Mouse (Mus musculus) brain, embryonic 18.5 days (tissue): ENCODE measurements at regions not wholly inside any gene's neighbourhood (a gene's known extent, or its start where the extent isn't known, plus 50 kb on each side); places are given as distances from the start of the nearest gene placed in this dataset.

Experiments used
- DNase-seq: peaks from one replicate; pipeline ENCODE4 v3.0.0-alpha.2; 2012; ENCODE audit warnings: low read depth, low spot score

DNA sequence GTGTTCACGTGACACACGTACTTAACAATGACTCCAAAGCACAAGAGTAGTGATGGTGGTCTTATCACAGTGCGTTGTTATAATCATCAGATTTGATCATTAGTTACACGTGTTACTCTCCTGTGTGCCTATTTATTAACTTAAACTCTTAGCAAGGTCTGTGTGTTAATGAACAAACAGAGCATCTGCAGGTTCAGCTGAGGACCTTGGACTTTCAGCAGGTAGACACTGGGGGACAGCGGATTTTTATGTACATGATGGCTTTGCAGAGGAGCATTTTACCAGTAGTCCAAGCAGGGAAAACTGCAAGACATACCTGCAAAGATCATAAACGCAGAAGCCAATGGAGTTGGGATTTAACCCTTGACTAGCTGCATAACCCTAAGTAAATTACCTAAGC is 211.7 kb upstream of the Ntm start:
- no peak for DNase-seq

DNA sequence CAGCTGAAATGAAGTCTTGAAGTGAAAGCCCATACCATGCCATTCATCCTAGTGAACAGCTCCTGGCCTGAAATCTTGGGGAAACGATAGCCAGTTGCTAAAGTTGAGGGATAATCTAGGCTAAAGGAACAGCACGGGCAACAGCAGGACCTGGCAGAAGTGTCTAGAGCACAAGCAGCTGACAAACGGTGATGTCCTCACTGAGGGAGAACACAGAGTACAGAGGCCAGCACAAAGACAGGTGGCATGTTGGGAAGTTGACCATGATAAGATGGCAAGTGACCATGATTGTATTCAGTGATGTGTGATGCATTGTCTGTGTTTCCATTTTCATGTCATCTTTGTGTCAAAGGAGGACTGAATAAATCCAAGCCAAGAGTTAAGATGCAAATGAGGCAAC is 212.4 kb upstream of the Ntm start:
- DNase-seq: no peak

- no peak for DNase-seq
Measured at GRCm38 (mm10) chr9:30183409-30183808, 220.5 kb upstream of the Ntm start.

DNA sequence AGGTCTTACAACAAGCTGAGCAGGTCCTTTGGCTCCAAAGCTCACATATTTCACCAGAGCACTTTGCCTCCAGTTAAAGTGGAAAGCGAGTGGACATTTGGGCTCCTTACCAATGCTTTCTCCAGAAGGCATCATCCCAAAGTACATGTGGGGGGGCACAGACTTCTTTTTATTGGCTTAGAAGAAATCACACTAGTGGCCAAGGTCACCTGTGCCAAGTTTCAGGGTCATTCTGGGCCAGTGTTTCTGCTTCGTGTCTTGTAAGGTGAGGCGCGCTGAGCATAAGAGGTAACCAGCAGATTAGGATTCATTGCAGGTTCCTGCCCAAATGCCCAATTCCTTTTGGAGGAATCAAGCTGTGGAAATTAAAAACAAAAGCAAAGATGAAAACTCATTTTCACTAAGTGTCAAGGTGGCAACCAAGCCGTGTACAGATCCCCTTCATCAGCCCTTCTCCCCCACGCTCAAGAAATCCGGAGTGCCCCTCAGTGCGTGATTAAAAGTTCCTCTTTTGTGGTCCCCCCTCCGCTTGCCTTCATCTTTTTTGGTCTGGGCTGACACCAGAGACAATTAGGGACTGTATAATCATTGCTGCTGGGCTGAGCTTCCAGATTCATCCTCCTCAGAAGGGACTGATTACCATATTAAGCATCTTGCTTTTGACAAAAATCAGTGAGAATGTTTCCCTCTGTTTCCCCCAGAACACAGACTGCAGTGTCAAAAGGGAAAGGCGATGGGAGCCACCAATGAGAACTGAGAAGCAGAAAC is 222.2 kb upstream of the Ntm start:
- no peak for DNase-seq

GRCm38 (mm10) chr9:30186261-30186660 is 223.3 kb upstream of the Ntm start:
- no peak for DNase-seq

DNA sequence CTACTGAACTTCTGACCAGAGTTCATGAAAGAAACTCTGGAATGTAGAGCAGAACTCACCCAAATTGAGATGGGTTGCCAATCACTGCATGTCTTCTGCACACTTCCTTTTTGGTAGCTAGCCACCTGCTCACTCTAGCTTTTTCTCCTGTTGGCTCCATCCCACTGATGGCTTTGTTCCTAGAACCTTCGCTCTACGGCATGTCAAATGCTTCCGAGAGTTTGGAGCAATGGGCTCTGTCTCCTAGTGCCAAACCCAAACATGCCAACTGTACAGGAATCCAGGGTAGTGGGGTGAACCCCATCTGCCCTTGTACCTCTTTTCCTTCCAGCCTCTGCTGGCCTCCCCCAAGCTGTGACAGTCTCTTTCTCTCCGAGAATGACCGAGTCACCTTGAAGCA is 227.1 kb upstream of the Ntm start:
- DNase-seq: no peak

DNA sequence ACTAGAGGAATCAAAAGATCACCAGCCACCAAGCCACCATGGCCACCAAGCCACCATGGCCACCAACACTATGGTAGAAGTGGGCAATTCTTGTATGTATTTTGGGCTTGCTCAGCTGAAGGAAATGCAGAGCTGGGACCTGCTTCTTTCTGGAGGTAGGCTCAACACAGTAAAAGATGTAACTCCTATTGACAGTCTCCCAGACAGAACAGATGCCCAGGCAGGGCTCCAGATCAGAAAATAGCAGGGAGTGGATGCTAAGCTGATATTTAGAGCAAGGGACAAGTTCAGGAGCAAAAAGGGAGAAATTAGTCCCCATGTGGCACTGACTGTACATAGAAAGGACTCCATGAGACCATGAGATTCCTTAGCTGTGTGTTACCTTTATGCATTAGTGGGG is 228.2 kb upstream of the Ntm start:
- DNase-seq: no peak

DNA sequence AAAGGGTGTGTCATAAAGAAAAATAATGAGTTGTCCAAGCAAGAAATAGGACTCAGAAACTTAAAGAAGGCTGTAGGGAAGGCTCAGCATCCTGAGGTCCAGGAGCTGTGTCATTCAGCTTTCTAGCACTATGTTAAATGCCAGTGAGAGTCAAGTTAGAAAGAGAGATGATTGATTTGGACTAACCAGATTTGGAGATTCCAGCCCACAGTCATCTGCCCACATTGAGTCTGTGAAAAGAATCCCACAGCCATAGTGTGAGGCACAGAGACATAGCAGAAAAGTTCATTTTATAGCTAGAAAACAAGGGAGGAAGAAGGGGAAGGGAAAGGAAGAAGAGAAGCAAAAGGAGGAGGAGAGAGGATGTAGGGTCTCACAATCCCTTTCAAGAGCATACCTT is 229.0 kb upstream of the Ntm start:
- DNase-seq: no peak

- DNase-seq: no peak
Measured at GRCm38 (mm10) chr9:30194866-30195265, 231.9 kb upstream of the Ntm start.

- no peak for DNase-seq
Measured at GRCm38 (mm10) chr9:30202411-30202810, 224.5 kb upstream of the Snx19 start.

GRCm38 (mm10) chr9:30207631-30208030 is 219.3 kb upstream of the Snx19 start:
- DNase-seq: no peak

- DNase-seq: no peak
Measured at GRCm38 (mm10) chr9:30209806-30210205, 217.1 kb upstream of the Snx19 start.

DNA sequence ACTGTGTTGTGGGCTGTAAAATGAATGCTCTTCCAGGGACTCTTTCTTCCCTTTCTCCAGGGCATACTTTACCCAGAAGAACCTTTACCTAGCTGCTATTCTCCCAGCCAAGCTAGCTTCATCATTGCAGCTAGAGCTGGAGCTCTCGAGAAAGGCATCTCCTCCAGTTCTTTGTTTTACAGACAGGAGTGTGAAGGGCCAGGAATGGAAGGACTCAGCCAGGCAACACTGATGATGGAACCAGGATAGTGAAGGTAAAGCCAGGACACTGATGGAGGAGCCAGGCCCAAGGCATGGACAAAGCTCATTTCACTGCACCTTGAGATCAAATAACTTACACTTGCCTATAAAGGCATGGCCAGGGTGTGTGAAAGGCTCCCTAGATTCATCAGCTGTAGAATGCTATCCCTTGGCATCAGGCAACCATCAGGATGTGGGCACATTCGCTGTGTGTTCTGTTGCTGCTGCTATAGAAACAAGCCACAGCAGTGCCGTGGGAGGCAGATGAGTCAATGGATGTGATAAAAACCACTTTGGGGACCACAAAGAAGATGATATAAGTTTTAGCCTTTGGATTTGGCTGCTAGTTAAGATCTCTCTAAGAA is 214.3 kb upstream of the Snx19 start:
- no peak for DNase-seq

DNA sequence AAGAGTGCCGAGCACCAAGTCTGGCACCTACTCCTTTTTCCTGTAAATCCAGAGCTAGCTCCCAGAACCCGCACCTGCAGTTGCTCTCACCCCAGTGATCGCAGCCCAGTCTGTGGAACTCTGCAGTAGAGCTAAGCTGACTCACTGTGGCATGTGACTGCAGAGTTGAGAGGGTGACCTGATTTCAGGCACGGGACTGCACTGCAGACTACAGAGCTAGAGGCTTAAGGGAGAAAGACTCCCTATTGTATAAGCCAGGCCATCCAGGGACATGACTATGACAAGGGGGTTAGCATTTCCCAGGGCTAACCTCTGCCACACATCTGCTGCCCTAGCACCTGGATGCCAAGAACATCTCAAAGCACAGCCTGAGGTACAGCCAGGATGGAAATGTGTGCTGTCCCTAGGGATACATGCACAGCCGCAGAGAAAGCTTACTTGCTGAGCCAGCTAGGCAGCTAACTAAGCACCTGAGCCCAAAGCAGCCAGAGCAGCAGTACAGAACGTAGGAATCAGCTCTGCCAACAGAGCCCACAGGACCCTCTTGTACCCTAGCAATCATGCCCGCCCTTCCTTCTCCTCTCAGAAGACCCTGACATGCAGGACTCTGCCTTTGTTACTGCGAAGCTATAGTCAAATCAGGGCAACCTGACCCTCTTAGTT is 192.3 kb upstream of the Snx19 start:
- DNase-seq: no peak

GRCm38 (mm10) chr9:30235791-30236190 is 191.1 kb upstream of the Snx19 start:
- no peak for DNase-seq

DNA sequence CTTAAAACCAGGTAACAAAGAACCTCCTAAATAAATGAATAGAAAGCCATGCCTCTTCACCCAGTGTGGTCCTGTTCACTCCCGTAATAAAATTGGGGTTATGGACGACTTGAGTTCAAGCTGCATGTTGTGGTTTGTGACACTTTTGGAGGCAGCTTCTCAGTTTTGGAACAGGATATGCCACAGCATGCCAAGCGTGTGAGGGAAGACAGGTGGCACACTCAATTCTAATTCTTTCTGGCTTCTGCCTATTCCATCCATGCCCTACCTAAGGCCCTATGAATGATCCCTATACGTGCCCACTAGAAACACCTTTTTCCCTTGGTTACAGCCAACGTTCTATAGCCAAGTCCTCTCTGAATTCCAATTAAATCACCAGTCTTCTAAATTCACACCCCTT is 184.8 kb upstream of the Snx19 start:
- no peak for DNase-seq

GRCm38 (mm10) chr9:30264533-30265168 is 162.3 kb upstream of the Snx19 start:
- DNase-seq: peak; percentile 68

DNA sequence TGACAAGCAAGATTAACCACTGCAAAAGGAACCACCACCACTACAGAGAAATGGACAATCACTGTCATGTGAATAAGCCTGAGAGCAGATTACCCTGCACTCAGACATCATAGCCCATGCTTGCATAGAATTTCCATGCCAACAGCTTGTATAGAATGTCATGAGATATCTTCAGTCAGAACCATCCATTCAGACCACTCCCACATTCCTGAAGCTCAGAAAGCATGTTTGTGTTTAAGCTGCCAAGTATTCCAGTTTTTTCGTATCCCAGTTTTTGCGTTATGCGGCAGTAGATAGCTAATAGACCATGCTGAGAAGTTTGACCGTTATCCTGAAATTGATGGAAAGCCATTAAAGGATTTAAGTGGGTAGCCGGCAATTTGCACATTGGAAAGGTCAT is 155.8 kb upstream of the Snx19 start:
- no peak for DNase-seq

- no peak for DNase-seq
Measured at GRCm38 (mm10) chr9:30273836-30274235, 153.1 kb upstream of the Snx19 start.

DNA sequence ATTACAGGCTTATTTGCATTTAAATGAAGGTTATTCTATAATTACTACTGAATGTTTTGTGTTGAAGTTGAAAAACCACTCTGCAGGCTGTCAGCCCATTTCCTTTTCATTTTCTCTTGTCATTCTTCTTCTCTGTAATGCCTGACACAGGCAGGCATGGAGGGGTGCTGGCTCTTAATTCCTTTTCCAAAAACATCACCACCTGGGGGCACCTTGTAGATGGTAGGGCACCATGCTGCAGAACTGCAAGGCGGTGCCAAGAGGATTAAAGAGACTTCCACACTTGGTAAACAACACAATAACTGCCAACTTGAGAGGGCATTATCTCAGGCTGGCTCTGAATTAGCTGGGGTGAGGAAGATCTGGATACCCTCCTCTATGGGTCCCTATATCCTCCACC is 148.7 kb upstream of the Snx19 start:
- DNase-seq: no peak

DNA sequence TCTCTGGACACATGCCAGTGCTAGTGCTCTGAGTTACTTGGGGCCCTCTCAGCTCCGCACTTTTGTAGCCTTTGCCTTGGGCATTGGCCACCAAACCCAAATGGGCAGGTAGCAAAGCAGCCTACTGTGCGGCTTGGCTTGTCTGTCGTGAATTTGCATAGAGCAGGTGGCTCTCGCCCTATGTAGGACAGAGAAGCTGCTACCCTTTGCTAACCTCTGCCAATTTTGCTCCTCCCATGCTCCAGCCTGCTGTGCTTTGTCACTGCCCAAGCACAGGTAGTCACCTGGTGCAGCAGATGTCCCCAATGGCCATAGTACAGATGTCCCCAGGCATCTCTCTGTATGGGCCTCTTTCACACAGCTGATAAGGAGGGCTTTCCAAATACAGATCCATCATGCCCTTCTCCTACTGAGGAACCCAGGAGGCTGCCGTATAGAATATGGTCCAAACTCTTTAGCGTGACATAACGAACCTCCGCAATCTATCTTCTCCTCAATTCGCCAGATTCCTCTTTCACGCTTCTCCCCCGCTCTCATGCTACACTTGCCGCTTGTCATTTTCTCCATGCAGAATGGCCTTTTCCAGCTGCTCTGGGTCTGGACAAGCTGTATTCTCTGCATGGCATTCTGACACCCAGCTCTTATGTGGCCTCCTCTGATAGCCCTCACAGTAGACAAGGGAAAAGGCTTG is 143.7 kb upstream of the Snx19 start:
- no peak for DNase-seq

GRCm38 (mm10) chr9:30283771-30284148 is 143.1 kb upstream of the Snx19 start:
- DNase-seq: no peak
